Mouse (Mus musculus): ENCODE measurements around the gene Mrpl2. TPM values are rescaled to one million over a fixed set of nuclear protein-coding genes. Genes with fewer than 3 reads are reported as not detected.

Mrpl2 gene
- polyA plus RNA-seq (2017; shearing (Covaris generic)), result 81.5 TPM

DNA sequence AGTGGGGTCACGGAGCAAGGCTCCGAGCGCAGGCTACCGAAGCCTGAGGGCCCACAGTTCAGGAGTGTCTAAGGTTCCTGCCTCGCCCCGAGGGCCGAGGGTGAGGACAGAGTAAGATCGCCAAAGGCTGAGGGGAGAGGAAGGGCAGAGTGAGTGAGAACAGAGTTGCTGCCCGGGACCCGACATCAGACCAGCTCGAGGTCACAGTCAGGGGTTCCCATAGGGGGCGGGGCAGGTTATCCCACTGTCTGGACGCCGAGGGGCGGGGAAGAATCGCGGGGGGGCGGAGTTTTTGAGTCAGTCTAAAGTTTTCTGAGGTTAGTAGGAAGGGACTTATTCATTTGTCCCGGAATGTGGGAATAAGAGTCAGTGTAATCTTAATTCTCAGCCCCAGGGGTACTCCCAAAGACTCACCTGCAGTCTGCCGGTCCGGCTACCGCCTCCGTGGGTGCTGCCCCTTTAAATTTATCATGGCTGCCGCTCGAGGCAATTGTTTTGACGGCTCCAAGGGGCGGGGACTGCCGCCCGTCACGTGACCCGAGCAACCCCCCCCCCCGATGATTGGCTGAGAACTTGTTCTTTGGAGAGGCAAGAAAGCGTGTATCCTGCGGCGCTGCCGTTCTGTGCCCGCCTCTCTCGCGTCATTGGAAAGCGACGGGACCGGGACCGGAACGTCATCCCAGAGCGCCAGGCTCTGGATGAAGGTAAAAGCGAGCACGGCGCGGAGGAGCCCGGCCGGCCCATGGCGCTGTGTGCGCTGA lies at the start of gene Mrpl2, which contains the start of gene Klc4:
Gene Mrpl2, plus strand, starts transcription at position 669 of the 761 bp plus-strand sequence.
Gene Klc4, minus strand, starts transcription at position 462 of the 761 bp plus-strand sequence.

DNA sequence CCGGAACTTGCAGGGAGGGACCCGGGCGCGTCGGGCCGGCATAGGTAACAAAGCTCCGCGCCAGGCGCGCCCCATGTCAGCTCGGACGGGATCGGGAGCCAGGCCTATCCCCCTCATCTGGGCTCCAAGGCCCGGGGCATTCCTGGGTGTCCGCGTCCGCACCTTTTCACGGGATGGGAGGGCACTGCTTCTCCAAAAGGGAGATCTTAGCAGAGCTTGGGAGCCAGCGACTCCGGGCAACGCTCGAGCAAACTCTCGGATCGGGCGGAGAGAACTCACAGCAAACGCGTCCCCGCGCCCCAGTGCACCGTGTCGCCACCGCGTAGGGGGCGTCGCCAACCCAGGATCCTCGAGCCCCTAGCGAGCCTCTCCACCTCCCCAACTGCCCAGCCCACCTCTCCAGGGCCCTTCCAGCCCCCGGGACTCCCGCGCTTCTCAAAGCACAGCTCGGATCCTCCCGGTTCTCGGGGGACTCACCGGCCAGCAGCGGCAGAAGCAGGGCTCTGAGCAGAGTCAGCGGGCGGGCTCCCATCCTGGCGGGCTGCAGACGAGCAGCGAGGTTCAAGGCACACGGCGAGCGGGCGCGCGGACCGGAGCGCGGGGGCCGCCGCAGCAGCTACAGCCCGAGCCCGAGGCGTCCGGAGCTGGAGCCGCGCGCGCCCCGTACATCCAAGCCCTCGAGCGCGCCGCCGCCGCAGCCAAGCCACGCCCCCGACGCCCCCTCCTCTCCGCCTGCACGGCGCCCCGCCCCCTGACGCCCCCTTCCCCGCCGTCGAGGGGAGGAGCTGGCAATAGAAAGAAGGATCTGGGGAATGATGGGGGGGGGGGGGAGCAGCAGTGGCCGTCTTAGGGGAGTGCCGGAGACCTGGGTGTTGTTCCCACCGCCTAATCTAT lies 17.0 kb upstream of the Mrpl2 start, which contains the start of gene Ptk7:
Gene Ptk7, minus strand, starts transcription at position 714 of the 894 bp plus-strand sequence.

GRCm38 (mm10) chr17:46650232-46651031 lies 4.4 kb downstream of the Mrpl2 start, which contains the start of gene Cul7:
Gene Cul7 (plus strand): TSS chr17:46650337.

GRCm38 (mm10) chr17:46673850-46674529 lies 28.0 kb downstream of the Mrpl2 start, which contains the start of gene Rrp36:
Gene Rrp36 (minus strand): TSS chr17:46674352.

GRCm38 (mm10) chr17:46678416-46678815 lies 32.4 kb downstream of the Mrpl2 start, which contains the start of gene Mea1:
Gene Mea1 (plus strand): TSS chr17:46678793.

GRCm38 (mm10) chr17:46680760-46681373 lies 34.8 kb downstream of the Mrpl2 start, which contains the start of gene Klhdc3:
Gene Klhdc3 (minus strand): TSS chr17:46680914.

Other genes starting within 250 kb of the Mrpl2 start
- not detected for gene Crip3, start 217.3 kb upstream of the Mrpl2 start, polyA plus RNA-seq (2017; shearing (Covaris generic))
- gene Slc22a7, start 207.8 kb upstream of the Mrpl2 start, polyA plus RNA-seq (2017; shearing (Covaris generic)), result not detected
- 0.31 TPM for gene Ttbk1, start 158.6 kb upstream of the Mrpl2 start, polyA plus RNA-seq (2017; shearing (Covaris generic))
- gene Dnph1, start 149.5 kb upstream of the Mrpl2 start, polyA plus RNA-seq (2017; shearing (Covaris generic)), result 6.6 TPM
- 10.7 TPM for gene Cul9, start 99.8 kb upstream of the Mrpl2 start, polyA plus RNA-seq (2017; shearing (Covaris generic))
- 2.2 TPM for gene Srf, start 90.1 kb upstream of the Mrpl2 start, polyA plus RNA-seq (2017; shearing (Covaris generic))
- gene Ptk7, start 16.7 kb upstream of the Mrpl2 start, polyA plus RNA-seq (2017; shearing (Covaris generic)), result not detected
- gene Klc4, start 207 bp upstream of the Mrpl2 start, polyA plus RNA-seq (2017; shearing (Covaris generic)), result 28.2 TPM
- gene Cul7, start 4.1 kb downstream of the Mrpl2 start, polyA plus RNA-seq (2017; shearing (Covaris generic)), result 10.1 TPM
- 79.3 TPM for gene Rrp36, start 28.1 kb downstream of the Mrpl2 start, polyA plus RNA-seq (2017; shearing (Covaris generic))
- gene Mea1, start 32.6 kb downstream of the Mrpl2 start, polyA plus RNA-seq (2017; shearing (Covaris generic)), result 182 TPM
- 91.9 TPM for gene Klhdc3, start 34.7 kb downstream of the Mrpl2 start, polyA plus RNA-seq (2017; shearing (Covaris generic))
- 51.8 TPM for gene Ppp2r5d, start 58.9 kb downstream of the Mrpl2 start, polyA plus RNA-seq (2017; shearing (Covaris generic))
- 2.9 TPM for gene Pex6, start 65.2 kb downstream of the Mrpl2 start, polyA plus RNA-seq (2017; shearing (Covaris generic))
- 0.61 TPM for gene Gnmt, start 82.9 kb downstream of the Mrpl2 start, polyA plus RNA-seq (2017; shearing (Covaris generic))
- 58.4 TPM for gene Cnpy3, start 106.0 kb downstream of the Mrpl2 start, polyA plus RNA-seq (2017; shearing (Covaris generic))
- not detected for gene Ptcra, start 117.5 kb downstream of the Mrpl2 start, polyA plus RNA-seq (2017; shearing (Covaris generic))
- 38.6 TPM for gene 2310039H08Rik, start 126.4 kb downstream of the Mrpl2 start, polyA plus RNA-seq (2017; shearing (Covaris generic))
- 181 TPM for gene Rpl7l1, start 136.4 kb downstream of the Mrpl2 start, polyA plus RNA-seq (2017; shearing (Covaris generic))
- gene Bicral, start 212.3 kb downstream of the Mrpl2 start, polyA plus RNA-seq (2017; shearing (Covaris generic)), result 16.8 TPM
- 10.0 TPM for gene Tbcc, start 244.5 kb downstream of the Mrpl2 start, polyA plus RNA-seq (2017; shearing (Covaris generic))

All from CD4-positive, CD25-positive, alpha-beta regulatory T cell, adult 9 weeks (primary cell).